Mouse (Mus musculus) neural tube, embryonic 12.5 days (tissue): ENCODE results near the gene Arhgef25. TPM values are rescaled to one million over a fixed set of nuclear protein-coding genes. Genes with fewer than 3 reads are reported as not detected.
"Not testable (repeated sequence)": the region's sequence is repeated elsewhere in the genome, so short reads cannot be mapped to it uniquely, and the experiment has no call there.

Experiments
- ATAC-seq: fragments of 200-750 bp; cut with Nextera tagmentation; 2 replicates; pipeline ENCODE4 v1.8.0; 2017; ENCODE audit warnings: low read depth, mild to moderate bottlenecking, moderate TSS enrichment, moderate library complexity; ENCODE audit not compliant: low FRiP score
- H3K27ac ChIP-seq: fragments of 300-500 bp; sonication (generic); 2 replicates; pipeline ENCODE4 v1.5.1; 2016
- H3K27me3 ChIP-seq: fragments of 300-500 bp; sonication (generic); replicated peaks from 2 replicates; pipeline ENCODE4 v1.6.1; 2016; ENCODE audit warnings: mild to moderate bottlenecking
- H3K36me3 ChIP-seq: fragments of 300-500 bp; sonication (generic); 2 replicates; pipeline ENCODE4 v1.6.1; 2016; ENCODE audit warnings: mild to moderate bottlenecking
- H3K4me1 ChIP-seq: fragments of 300-500 bp; sonication (generic); 2 replicates; pipeline ENCODE4 v1.6.1; 2016
- H3K4me2 ChIP-seq: fragments of 300-500 bp; sonication (generic); replicated peaks from 2 replicates; pipeline ENCODE4 v1.6.1; 2016; ENCODE audit warnings: mild to moderate bottlenecking
- H3K4me3 ChIP-seq: fragments of 300-500 bp; sonication (generic); 2 replicates; pipeline ENCODE4 v1.5.1; 2016
- H3K9ac ChIP-seq: fragments of 300-500 bp; sonication (generic); 2 replicates; pipeline ENCODE4 v1.6.1; 2016; ENCODE audit warnings: mild to moderate bottlenecking
- H3K9me3 ChIP-seq: fragments of 300-500 bp; sonication (generic); 2 replicates; pipeline ENCODE4 v1.6.1; 2016; ENCODE audit warnings: mild to moderate bottlenecking
- WGBS: fragments of 180-500 bp; shearing (Covaris S2); methylation state at CpG from one replicate; pipeline ENCODE4 v1.1.7; 2016; 5-methylcytosine and 5-hydroxymethylcytosine counted together
- polyA plus RNA-seq: library from polyadenylated mRNA; unstranded; fragments of >200 nt; fragmentation: Nextera tagmentation; extraction: Ambion mirVana; gene quantifications from 2 replicates; pipeline ENCODE4 v1.2.1, GENCODE M21; 2016

The Arhgef25 gene
- polyA plus RNA-seq, 1 experiment from 2014 or later, result 43.6 TPM

DNA sequence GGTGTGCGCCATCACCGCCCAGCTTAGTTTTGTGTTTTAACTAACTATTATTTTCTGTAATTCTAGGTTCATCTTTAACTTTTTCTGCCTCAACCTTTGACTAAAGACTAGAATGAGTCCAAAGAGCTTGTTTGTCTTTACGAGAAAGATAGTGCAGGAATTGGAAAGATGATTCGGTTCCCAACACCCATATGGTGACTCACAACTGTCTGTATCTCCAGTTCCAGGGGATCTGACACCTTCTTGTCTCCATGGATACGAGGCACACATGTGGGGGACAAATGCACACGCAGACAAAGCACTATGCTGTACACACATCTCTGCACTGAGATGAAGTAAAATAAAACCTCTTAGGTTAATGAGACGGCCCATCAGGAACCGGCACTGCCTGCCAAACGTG is 29.8 kb downstream of the Arhgef25 start:
- Histone ChIP-seq H3K27ac (no peak overlapping the region), H3K9me3 (no peaks in the 10 kb centered on the region), H3K27me3 (no peaks in the 10 kb centered on the region), H3K9ac (no peak overlapping the region), H3K4me2 (no peak overlapping the region), H3K4me1 (peaks cover 2% of the 10 kb centered on the region; the same call in 1 of the 2 replicates), H3K4me3 (no peak overlapping the region), H3K36me3 (no peaks in the 10 kb centered on the region)
- no peak for ATAC-seq
- 85% methylated on average over 9 of the region's 9 CpGs for WGBS

DNA sequence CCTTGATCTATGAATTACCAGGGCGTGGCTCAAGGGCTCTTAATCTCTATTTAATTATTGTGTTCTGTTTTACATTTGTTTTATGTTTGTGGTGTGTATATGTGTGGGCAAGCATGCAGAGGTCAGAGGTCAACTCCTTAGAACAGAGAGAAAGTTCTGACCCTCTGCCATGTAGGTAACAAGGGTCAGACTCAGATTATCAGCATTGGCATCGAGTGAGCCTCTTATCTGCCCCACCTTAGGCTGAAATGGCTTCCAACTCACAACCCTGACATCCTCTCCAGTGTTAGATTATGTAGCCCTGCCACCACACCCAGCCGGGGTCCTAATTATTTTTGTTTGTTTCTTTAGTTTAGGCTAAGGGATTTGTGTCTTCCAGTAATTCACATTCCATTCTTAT is 31.4 kb downstream of the Arhgef25 start:
- 77% methylated on average over 3 of the region's 3 CpGs for WGBS
- Histone ChIP-seq H3K9me3 (no peaks in the 10 kb centered on the region), H3K27me3 (no peaks in the 10 kb centered on the region), H3K36me3 (no peaks in the 10 kb centered on the region), H3K9ac (no peak overlapping the region), H3K27ac (no peak overlapping the region), H3K4me1 (no peaks in the 10 kb centered on the region), H3K4me2 (no peak overlapping the region), H3K4me3 (no peak overlapping the region)
- ATAC-seq, result no peak

DNA sequence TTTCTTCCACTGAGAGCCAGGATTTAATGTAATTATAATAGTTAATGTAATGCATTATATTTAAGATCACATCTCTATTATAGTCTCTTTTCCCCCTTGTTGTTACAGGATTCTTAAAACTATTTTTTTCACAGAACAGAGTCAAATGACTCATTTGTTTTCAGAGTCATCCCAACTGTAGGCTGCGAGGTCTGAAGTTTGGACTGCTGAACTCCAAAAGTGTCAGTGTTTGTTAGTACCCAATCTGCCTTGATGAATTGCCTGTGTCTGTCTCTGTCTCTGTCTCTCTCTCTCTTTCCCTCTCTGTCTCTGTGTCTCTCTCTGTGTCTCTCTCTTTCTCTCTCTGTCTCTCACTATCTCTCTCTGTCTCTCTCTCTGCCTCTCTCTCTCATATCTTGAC is 33.4 kb downstream of the Arhgef25 start:
- Histone ChIP-seq H3K4me3 (no peak overlapping the region), H3K9ac (no peak overlapping the region), H3K27ac (no peak overlapping the region), H3K9me3 (no peaks in the 10 kb centered on the region), H3K4me1 (no peaks in the 10 kb centered on the region), H3K27me3 (no peaks in the 10 kb centered on the region), H3K36me3 (no peaks in the 10 kb centered on the region), H3K4me2 (no peak overlapping the region)
- WGBS, result 91% methylated on average over 1 of the region's 1 CpGs
- ATAC-seq, result no peak

DNA sequence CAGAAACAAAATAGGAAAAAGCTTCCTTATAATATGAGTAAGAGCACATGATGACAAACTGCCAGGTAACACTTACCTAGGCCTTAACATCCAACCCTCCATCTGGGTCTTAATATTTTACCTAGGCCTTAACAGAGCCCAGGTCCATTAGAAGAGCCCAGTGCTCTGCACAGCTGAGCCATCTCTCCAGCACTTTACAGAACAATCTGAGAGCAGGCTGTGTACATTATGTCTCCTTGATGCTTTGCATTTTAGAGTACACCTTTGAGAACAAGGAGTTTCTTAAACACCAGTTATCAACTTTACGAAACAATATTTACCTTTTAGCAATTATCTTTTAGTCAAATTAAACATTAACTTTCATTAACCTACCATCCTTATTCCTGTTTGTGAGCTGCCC is 33.8 kb downstream of the Arhgef25 start:
- Histone ChIP-seq H3K27ac (no peak overlapping the region), H3K27me3 (no peaks in the 10 kb centered on the region), H3K36me3 (no peaks in the 10 kb centered on the region), H3K4me2 (no peak overlapping the region), H3K4me3 (no peak overlapping the region), H3K4me1 (no peaks in the 10 kb centered on the region), H3K9me3 (no peaks in the 10 kb centered on the region), H3K9ac (no peak overlapping the region)
- ATAC-seq, result no peak
- 96% methylated on average over 1 of the region's 1 CpGs for WGBS

- WGBS, result 84% methylated on average over 5 of the region's 5 CpGs
- H3K36me3 ChIP-seq, result no peaks in the 10 kb centered on the region
Measured at GRCm38 (mm10) chr10:127154652-127155051, 35.2 kb downstream of the Arhgef25 start.

DNA sequence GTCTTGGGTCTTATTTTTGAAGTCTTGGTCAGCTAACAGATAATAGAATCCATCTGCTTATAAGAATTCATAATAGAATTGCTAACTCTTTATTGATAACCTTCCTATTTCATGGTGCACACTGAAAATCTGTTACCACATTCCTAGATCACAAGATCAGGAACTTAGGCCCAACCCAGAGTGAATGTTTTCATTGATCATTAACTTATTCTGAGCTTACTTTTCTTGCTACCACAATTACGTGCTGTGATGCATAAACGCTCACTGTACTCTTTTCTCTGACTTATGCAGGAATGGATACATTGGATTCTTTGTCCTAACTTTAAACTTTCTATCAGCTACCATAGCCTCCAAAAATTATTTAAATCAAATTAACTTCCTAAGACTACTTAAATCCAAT is 35.6 kb downstream of the Arhgef25 start:
- Histone ChIP-seq H3K9ac (no peak overlapping the region), H3K4me2 (no peak overlapping the region), H3K4me1 (no peaks in the 10 kb centered on the region), H3K36me3 (no peaks in the 10 kb centered on the region), H3K27ac (no peak overlapping the region), H3K4me3 (no peak overlapping the region), H3K27me3 (no peaks in the 10 kb centered on the region), H3K9me3 (no peaks in the 10 kb centered on the region)
- ATAC-seq, result no peak
- WGBS, result 92% methylated on average over 2 of the region's 2 CpGs

More at GRCm38 (mm10) chr10:127154652-127155051, 35.2 kb downstream of the Arhgef25 start:
- Histone ChIP-seq H3K27ac (no peak overlapping the region), H3K9ac (no peak overlapping the region), H3K9me3 (no peaks in the 10 kb centered on the region), H3K4me1 (no peaks in the 10 kb centered on the region), H3K4me2 (no peak overlapping the region), H3K4me3 (no peak overlapping the region), H3K27me3 (no peaks in the 10 kb centered on the region)
- ATAC-seq, result no peak

- H3K9ac ChIP-seq, result no peak overlapping the region
- no peaks in the 10 kb centered on the region for H3K4me1 ChIP-seq
- 93% methylated on average over 7 of the region's 7 CpGs for WGBS
- ATAC-seq, result no peak
- H3K27me3 ChIP-seq, result no peaks in the 10 kb centered on the region
- H3K4me3 ChIP-seq, result no peak overlapping the region
- H3K36me3 ChIP-seq, result no peaks in the 10 kb centered on the region
- H3K4me2 ChIP-seq, result no peak overlapping the region
- H3K27ac ChIP-seq, result no peak overlapping the region
- no peaks in the 10 kb centered on the region for H3K9me3 ChIP-seq
Measured at GRCm38 (mm10) chr10:127153323-127153722, 36.6 kb downstream of the Arhgef25 start.

DNA sequence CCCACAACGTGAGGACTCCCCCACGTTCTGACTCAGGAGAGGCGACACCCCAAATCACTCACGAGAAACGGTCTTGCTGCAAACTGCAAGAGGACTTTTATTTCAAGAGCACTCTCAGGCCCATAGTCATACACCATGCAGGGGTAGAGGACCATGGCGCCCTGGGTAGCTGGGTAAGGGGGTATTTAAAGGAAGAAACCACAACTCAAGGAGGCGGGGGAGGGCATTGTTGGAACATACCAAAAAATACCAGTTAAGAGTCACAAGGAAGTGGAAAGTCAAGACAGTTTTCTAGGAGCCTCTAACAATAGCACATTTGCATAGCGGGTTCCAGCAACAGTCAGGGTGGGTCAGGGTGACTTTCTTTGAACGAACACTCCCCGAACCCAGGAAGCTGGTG is 37.3 kb downstream of the Arhgef25 start:
- not testable (repeated sequence) for H3K27me3 ChIP-seq, ATAC-seq, H3K27ac ChIP-seq, H3K4me2 ChIP-seq, H3K4me1 ChIP-seq, H3K4me3 ChIP-seq, H3K36me3 ChIP-seq, H3K9ac ChIP-seq, H3K9me3 ChIP-seq
- 90% methylated on average over 10 of the region's 10 CpGs for WGBS

GRCm38 (mm10) chr10:127151233-127151632 is 38.6 kb downstream of the Arhgef25 start:
- ATAC-seq, H3K4me2 ChIP-seq, H3K4me3 ChIP-seq, H3K4me1 ChIP-seq, H3K27ac ChIP-seq, H3K9me3 ChIP-seq, H3K27me3 ChIP-seq, H3K9ac ChIP-seq, H3K36me3 ChIP-seq: not testable (repeated sequence)
- WGBS, result 92% methylated on average over 3 of the region's 3 CpGs

DNA sequence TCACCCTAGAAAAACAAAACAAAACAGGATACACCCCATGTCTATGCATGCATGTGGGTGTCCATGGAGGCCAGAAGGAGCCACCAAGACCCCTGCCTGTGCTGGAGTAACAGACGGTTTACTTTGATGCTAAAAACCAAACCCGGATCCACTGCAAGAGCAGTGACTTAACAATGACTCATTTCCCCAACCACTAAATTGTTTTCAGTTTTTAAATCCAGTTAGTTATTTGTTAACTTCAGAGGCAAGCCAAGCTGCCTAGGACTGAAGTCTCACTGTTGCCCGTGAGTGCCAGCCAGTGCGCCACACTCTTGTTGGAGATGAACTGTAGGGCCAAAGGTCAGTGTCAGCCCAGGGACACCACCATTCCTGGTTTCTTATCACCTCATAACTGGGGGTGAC is 39.4 kb downstream of the Arhgef25 start:
- Histone ChIP-seq H3K9me3 (no peaks in the 10 kb centered on the region), H3K27me3 (no peaks in the 10 kb centered on the region), H3K4me1 (no peaks in the 10 kb centered on the region), H3K4me2 (no peak overlapping the region), H3K4me3 (no peak overlapping the region), H3K9ac (no peak overlapping the region), H3K36me3 (no peaks in the 10 kb centered on the region), H3K27ac (no peak overlapping the region)
- WGBS, result 90% methylated on average over 4 of the region's 4 CpGs
- no peak for ATAC-seq

DNA sequence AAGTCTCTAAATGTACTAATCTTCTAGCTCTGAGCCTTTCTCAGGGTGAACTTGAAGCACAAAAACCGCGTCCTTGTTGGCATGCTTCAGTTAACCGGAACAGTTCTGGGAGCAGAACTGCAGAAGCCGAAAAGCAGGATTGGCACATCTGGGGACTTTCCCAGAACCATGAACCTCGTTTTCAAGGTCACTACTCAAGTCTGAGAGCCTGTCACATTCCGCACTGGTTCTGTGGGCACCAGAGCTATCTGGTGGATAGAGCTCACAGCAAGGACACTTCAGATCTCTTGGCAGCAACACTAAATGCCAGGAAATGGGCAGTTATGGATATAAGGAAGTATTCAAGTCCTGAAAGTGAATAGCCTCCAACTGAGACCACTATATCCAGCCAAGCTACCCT is 42.7 kb downstream of the Arhgef25 start:
- Histone ChIP-seq H3K9me3 (0 out of 2 replicates have a peak, but pooled peaks cover 3% of the 10 kb centered on the region), H3K4me2 (no peak overlapping the region), H3K9ac (no peak overlapping the region), H3K4me3 (no peak overlapping the region), H3K4me1 (no peaks in the 10 kb centered on the region), H3K27me3 (no peaks in the 10 kb centered on the region), H3K27ac (no peak overlapping the region), H3K36me3 (no peaks in the 10 kb centered on the region)
- WGBS, result 86% methylated on average over 6 of the region's 6 CpGs
- no peak for ATAC-seq

- no peaks in the 10 kb centered on the region for H3K36me3 ChIP-seq
- no peak overlapping the region for H3K27ac ChIP-seq
- WGBS, result 86% methylated on average over 5 of the region's 5 CpGs
- H3K27me3 ChIP-seq, result no peaks in the 10 kb centered on the region
- H3K4me2 ChIP-seq, result no peak overlapping the region
- 0 out of 2 replicates have a peak, but pooled peaks cover 3% of the 10 kb centered on the region for H3K9me3 ChIP-seq
- H3K9ac ChIP-seq, result no peak overlapping the region
- H3K4me1 ChIP-seq, result no peaks in the 10 kb centered on the region
- ATAC-seq, result no peak
- H3K4me3 ChIP-seq, result no peak overlapping the region
Measured at GRCm38 (mm10) chr10:127145303-127145702, 44.6 kb downstream of the Arhgef25 start.

GRCm38 (mm10) chr10:127144536-127144935 is 45.3 kb downstream of the Arhgef25 start:
- Histone ChIP-seq H3K9me3 (0 out of 2 replicates have a peak, but pooled peaks cover 3% of the 10 kb centered on the region), H3K9ac (no peak overlapping the region), H3K4me3 (no peak overlapping the region), H3K36me3 (no peaks in the 10 kb centered on the region), H3K4me2 (no peak overlapping the region), H3K27ac (no peak overlapping the region), H3K4me1 (no peaks in the 10 kb centered on the region), H3K27me3 (no peaks in the 10 kb centered on the region)
- WGBS, result 95% methylated on average over 7 of the region's 7 CpGs
- ATAC-seq, result no peak
